Mouse (Mus musculus) monocyte, adult 59 days (primary cell): ENCODE measurements around the gene N4bp1. TPM values are rescaled to one million over a fixed set of nuclear protein-coding genes. Genes with fewer than 3 reads are reported as not detected.

ENCODE experiments used
- total RNA-seq, 2 experiments: library from RNA; stranded (reverse); gene quantifications; one replicate each; pipeline ENCODE4 v1.2.4; 2023

Gene N4bp1
- total RNA-seq, result 10 to 100 TPM; 66.6 to 73.3 TPM

GRCm38 (mm10) chr8:86884489-86885463 is at the start of gene N4bp1:
TSS of gene N4bp1 (minus strand) at chr8:86885258.

Other genes with a start within 250 kb of the N4bp1 start
- not detected for gene Gm10638, start 139.6 kb downstream of the N4bp1 start, total RNA-seq
- 10 to 100 TPM; 14.0 to 17.5 TPM for gene Siah1a, start 139.3 kb downstream of the N4bp1 start, total RNA-seq